Mouse (Mus musculus): ENCODE results near the gene Zcchc3.
"Not testable (repeated sequence)": the region's sequence is repeated elsewhere in the genome, so short reads cannot be mapped to it uniquely, and the experiment has no call there.

Zcchc3 gene

GRCm38 (mm10) chr2:152414591-152415165 lies at the start of gene Zcchc3:
Gene Zcchc3 (minus strand): TSS chr2:152415027.
- no peak for DNase-seq (ENCODE audit: low read depth, low spot score)

GRCm38 (mm10) chr2:152459241-152459640 lies 44.4 kb upstream of the Zcchc3 start:
- no peak for DNase-seq (ENCODE audit: low read depth, low spot score)

GRCm38 (mm10) chr2:152452101-152452781 lies 37.4 kb upstream of the Zcchc3 start:
- no peak for DNase-seq (ENCODE audit: low read depth, low spot score)

GRCm38 (mm10) chr2:152450241-152450640 lies 35.4 kb upstream of the Zcchc3 start:
- peak; percentile 54 for DNase-seq (ENCODE audit: low read depth, low spot score)

- DNase-seq (ENCODE audit: low read depth, low spot score), result no peak
Observed at GRCm38 (mm10) chr2:152447461-152447860, 32.6 kb upstream of the Zcchc3 start.

GRCm38 (mm10) chr2:152446642-152447041 lies 31.8 kb upstream of the Zcchc3 start:
- no peak for DNase-seq (ENCODE audit: low read depth, low spot score)

- no peak for DNase-seq (ENCODE audit: low read depth, low spot score)
Observed at GRCm38 (mm10) chr2:152443281-152443680, 28.5 kb upstream of the Zcchc3 start.

GRCm38 (mm10) chr2:152442322-152442721 lies 27.5 kb upstream of the Zcchc3 start:
- no peak for DNase-seq (ENCODE audit: low read depth, low spot score)

GRCm38 (mm10) chr2:152439833-152440232 lies 25.0 kb upstream of the Zcchc3 start:
- DNase-seq (ENCODE audit: low read depth, low spot score), result no peak

GRCm38 (mm10) chr2:152438963-152439362 lies 24.1 kb upstream of the Zcchc3 start:
- DNase-seq (ENCODE audit: low read depth, low spot score), result no peak

GRCm38 (mm10) chr2:152436983-152437860 lies 22.4 kb upstream of the Zcchc3 start:
- DNase-seq (ENCODE audit: low read depth, low spot score), result peak; percentile 67

- no peak for DNase-seq (ENCODE audit: low read depth, low spot score)
Observed at GRCm38 (mm10) chr2:152436405-152436901, 21.6 kb upstream of the Zcchc3 start.

- DNase-seq (ENCODE audit: low read depth, low spot score), result not testable (repeated sequence)
Observed at GRCm38 (mm10) chr2:152428481-152428880, 13.7 kb upstream of the Zcchc3 start.

- DNase-seq (ENCODE audit: low read depth, low spot score), result no peak
Observed at GRCm38 (mm10) chr2:152427493-152427892, 12.7 kb upstream of the Zcchc3 start.

- no peak for DNase-seq (ENCODE audit: low read depth, low spot score)
Observed at GRCm38 (mm10) chr2:152415786-152416185, 959 bp upstream of the Zcchc3 start.

- no peak for DNase-seq (ENCODE audit: low read depth, low spot score)
Observed at GRCm38 (mm10) chr2:152415287-152415686, 460 bp upstream of the Zcchc3 start, which contains the start of gene 6820408C15Rik. Gene 6820408C15Rik (plus strand): TSS chr2:152415587.

- DNase-seq (ENCODE audit: low read depth, low spot score), result no peak
Observed at GRCm38 (mm10) chr2:152413765-152414584, 852 bp downstream of the Zcchc3 start.

GRCm38 (mm10) chr2:152413158-152413764 lies 1.6 kb downstream of the Zcchc3 start:
- DNase-seq (ENCODE audit: low read depth, low spot score), result no peak

- DNase-seq (ENCODE audit: low read depth, low spot score), result no peak
Observed at GRCm38 (mm10) chr2:152412526-152413157, 2.2 kb downstream of the Zcchc3 start.

GRCm38 (mm10) chr2:152411471-152411870 lies 3.4 kb downstream of the Zcchc3 start:
- DNase-seq (ENCODE audit: low read depth, low spot score), result no peak

Measured in A20 (cell line).